Mouse (Mus musculus): ENCODE results near the gene Anapc15. TPM values are rescaled to one million over a fixed set of nuclear protein-coding genes. Genes with fewer than 3 reads are reported as not detected.
A peak's percentile ranks its signal among the peaks of the same experiment; 100 is the strongest.

Gene Anapc15
- 131 and 132 TPM in 2 replicates for total RNA-seq (2014; fragmentation: Nextera tagmentation)
- total RNA-seq (2017) = 85.3 and 93.1 TPM in 2 replicates

GRCm38 (mm10) chr7:101863415-101863814 is at the start of gene Anapc15:
Anapc15 (plus strand) TSS chr7:101863715.
- ATAC-seq (replicated peaks; ENCODE audit: low FRiP score, low TSS enrichment, poor library complexity, severe bottlenecking) = no peak

GRCm38 (mm10) chr7:101817861-101818401 is 45.6 kb upstream of the Anapc15 start, which contains the start of gene Phox2a:
Phox2a (plus strand) TSS chr7:101818313.
- no peak for ATAC-seq (replicated peaks; ENCODE audit: low FRiP score, low TSS enrichment, poor library complexity, severe bottlenecking)

GRCm38 (mm10) chr7:101820295-101821030 is 43.1 kb upstream of the Anapc15 start:
- no peak for ATAC-seq (replicated peaks; ENCODE audit: low FRiP score, low TSS enrichment, poor library complexity, severe bottlenecking)

- peak; percentile 32; the same call in 1 of the 2 replicates for ATAC-seq (replicated peaks; ENCODE audit: low FRiP score, low TSS enrichment, poor library complexity, severe bottlenecking)
These were observed 41.7 kb upstream of the Anapc15 start for GRCm38 (mm10) chr7:101821571-101822501.

GRCm38 (mm10) chr7:101822836-101823757 is 40.4 kb upstream of the Anapc15 start:
- no peak for ATAC-seq (replicated peaks; ENCODE audit: low FRiP score, low TSS enrichment, poor library complexity, severe bottlenecking)

- no peak for ATAC-seq (replicated peaks; ENCODE audit: low FRiP score, low TSS enrichment, poor library complexity, severe bottlenecking)
These were observed 39.5 kb upstream of the Anapc15 start for GRCm38 (mm10) chr7:101823758-101824630.

- no peak for ATAC-seq (replicated peaks; ENCODE audit: low FRiP score, low TSS enrichment, poor library complexity, severe bottlenecking)
These were observed 33.1 kb upstream of the Anapc15 start for GRCm38 (mm10) chr7:101830373-101830772.

- ATAC-seq (replicated peaks; ENCODE audit: low FRiP score, low TSS enrichment, poor library complexity, severe bottlenecking) = no peak
These were observed 32.1 kb upstream of the Anapc15 start for GRCm38 (mm10) chr7:101831437-101831836.

- ATAC-seq (replicated peaks; ENCODE audit: low FRiP score, low TSS enrichment, poor library complexity, severe bottlenecking) = no peak
These were observed 31.1 kb upstream of the Anapc15 start for GRCm38 (mm10) chr7:101832372-101832771.

GRCm38 (mm10) chr7:101833352-101833751 is 30.2 kb upstream of the Anapc15 start:
- no peak for ATAC-seq (replicated peaks; ENCODE audit: low FRiP score, low TSS enrichment, poor library complexity, severe bottlenecking)

- ATAC-seq (replicated peaks; ENCODE audit: low FRiP score, low TSS enrichment, poor library complexity, severe bottlenecking) = no peak
These were observed 29.5 kb upstream of the Anapc15 start for GRCm38 (mm10) chr7:101833916-101834584.

- ATAC-seq (replicated peaks; ENCODE audit: low FRiP score, low TSS enrichment, poor library complexity, severe bottlenecking) = no peak
These were observed 28.6 kb upstream of the Anapc15 start for GRCm38 (mm10) chr7:101834903-101835302.

GRCm38 (mm10) chr7:101835457-101836109 is 27.9 kb upstream of the Anapc15 start:
- no peak for ATAC-seq (replicated peaks; ENCODE audit: low FRiP score, low TSS enrichment, poor library complexity, severe bottlenecking)

GRCm38 (mm10) chr7:101836271-101837153 is 27.0 kb upstream of the Anapc15 start:
- peak; percentile 70 for ATAC-seq (replicated peaks; ENCODE audit: low FRiP score, low TSS enrichment, poor library complexity, severe bottlenecking)

GRCm38 (mm10) chr7:101837154-101837605 is 26.3 kb upstream of the Anapc15 start:
- ATAC-seq (replicated peaks; ENCODE audit: low FRiP score, low TSS enrichment, poor library complexity, severe bottlenecking) = no peak

Measured in megakaryocyte-erythroid progenitor cell, adult 5-6 weeks (primary cell).